12 mouse cellular contexts compared by ENCODE assay signal in genomic region chr14:17922807-17923704, GRCm38 (mm10).
DNase-seq lines count a peak whose midpoint lies in the region; ATAC-seq and TF ChIP-seq lines count a peak whose summit lies in the region.
"Had no signal": no experiment of that assay in that cellular context is flagged by ENCODE, and none has a peak within 500 bp of the region (broad histone marks: within the 10 kb centered on the region; RNA-seq: fewer than 3 reads in every experiment).

No protein-coding gene starts in this region.

- H3K4me2 ChIP-seq in intestine, postnatal 0 days (replicated peaks; ENCODE audit: low read depth): 0 out of 2 replicates have a peak overlapping the region, but pooled peaks have one; percentile 27
- H3K4me2 ChIP-seq: heart, embryonic 12.5 days had no signal

- H3K36me3 ChIP-seq in intestine, postnatal 0 days (ENCODE audit: control insufficient read depth, insufficient read depth): no peaks in the 10 kb centered on the region
- H3K36me3 ChIP-seq: heart, embryonic 12.5 days had no signal

- DNase-seq in adrenal gland, postnatal 14 days: peak; percentile 29
- DNase-seq in adrenal gland, adult 8-10 months: no peak
- DNase-seq in kidney, postnatal 25 days: peak; percentile 59 to 79
- peak; percentile 16 for DNase-seq in naive thymus-derived CD4-positive, alpha-beta T cell, adult 2 months (ENCODE audit: low read depth)
- DNase-seq in layer of hippocampus, adult 2 months (ENCODE audit: low spot score in 2 of 2): no peak
- no peak for DNase-seq in cerebellum, adult 11 months
- DNase-seq: cerebellum, adult 18-20 months; embryo, embryonic 11 days; right cerebral cortex, postnatal 4 days had no signal

- H3K27me3 ChIP-seq in intestine, postnatal 0 days (replicated peaks; ENCODE audit: control insufficient read depth, insufficient read depth, low read length): no peaks in the 10 kb centered on the region
- H3K27me3 ChIP-seq: heart, embryonic 12.5 days had no signal

- H3K9me3 ChIP-seq in intestine, postnatal 0 days (ENCODE audit: control insufficient read depth): no peaks in the 10 kb centered on the region
- H3K9me3 ChIP-seq: heart, embryonic 12.5 days had no signal

- no peak for TF ChIP-seq CTCF in intestine, postnatal 0 days (IDR thresholded peaks at IDR 0.05; ENCODE audit: low read depth)
- TF ChIP-seq CTCF in layer of hippocampus, adult 2 months (conservative IDR thresholded peaks at IDR 0.05): no peak

- WGBS in intestine, postnatal 0 days: 42% methylated on average over 8 of the region's 8 CpGs

- no peak overlapping the region for H3K4me3 ChIP-seq in intestine, postnatal 0 days (ENCODE audit: low read depth, low read length)
- H3K4me3 ChIP-seq in layer of hippocampus, adult 2 months: no peak overlapping the region
- H3K4me3 ChIP-seq: heart, embryonic 12.5 days had no signal

- peak; percentile 96 for ATAC-seq in intestine, postnatal 0 days
- no peak for ATAC-seq in erythroblast, adult 5-6 weeks (replicated peaks; ENCODE audit: low FRiP score, poor library complexity, severe bottlenecking)

- H3K9ac ChIP-seq in intestine, postnatal 0 days (ENCODE audit: low read depth, low read length): no peak overlapping the region
- H3K9ac ChIP-seq: heart, embryonic 12.5 days had no signal

- no peaks in the 10 kb centered on the region for H3K4me1 ChIP-seq in intestine, postnatal 0 days (replicated peaks; ENCODE audit: control insufficient read depth, insufficient read depth, low read length)

- peak overlapping the region; percentile 69 for H3K27ac ChIP-seq in intestine, postnatal 0 days (ENCODE audit: low read depth, low read length)
- no peak overlapping the region for H3K27ac ChIP-seq in layer of hippocampus, adult 2 months

Comparison
In these comparisons a context has a peak if more than half of its experiments do, and no peak if none do; other contexts are left out.
1. DNase-seq: peak in adrenal gland, postnatal 14 days (single experiment), kidney, postnatal 25 days (2 of 2) and naive thymus-derived CD4-positive, alpha-beta T cell, adult 2 months (single experiment); none in adrenal gland, adult 8-10 months (single experiment), layer of hippocampus, adult 2 months (0 of 2) and cerebellum, adult 11 months (single experiment).